Mouse (Mus musculus) lung, postnatal 0 days (tissue): ENCODE measurements at regions not wholly inside any gene's neighbourhood (a gene's known extent, or its start where the extent isn't known, plus 50 kb on each side); places are given as distances from the start of the nearest gene placed in this dataset.

Experiments used
- CTCF ChIP-seq: IDR thresholded peaks from 2 replicates; pipeline ENCODE4 v1.5.1; 2016; ENCODE audit warnings: antibody characterized with exemption, mild to moderate bottlenecking
- EP300 ChIP-seq: IDR thresholded peaks from 2 replicates; pipeline ENCODE4 v1.6.1; 2016; ENCODE audit warnings: antibody characterized with exemption, mild to moderate bottlenecking, control low read depth

GRCm38 (mm10) chr13:44503257-44503950 is 225.9 kb upstream of the Jarid2 start:
- TF ChIP-seq CTCF: no peak
- TF ChIP-seq EP300: no peak
